Mouse (Mus musculus) E14TG2a.4 (cell line): ENCODE measurements around the gene Klf6.

Experiments
- CTCF ChIP-seq: conservative IDR thresholded peaks from 2 replicates; pipeline ENCODE4 v1.5.1; 2014; ENCODE audit warnings: low read length
- NANOG ChIP-seq: IDR thresholded peaks from 2 replicates; pipeline ENCODE4 v1.6.1; 2014; ENCODE audit warnings: borderline replicate concordance, low read length, mixed read lengths
- POU5F1 ChIP-seq: IDR thresholded peaks from 2 replicates; pipeline ENCODE4 v1.6.1; 2014; ENCODE audit warnings: low read length, borderline replicate concordance

- no peak for TF ChIP-seq CTCF
- no peak for TF ChIP-seq POU5F1
- TF ChIP-seq NANOG: no peak
These were observed 3.2 kb downstream of the Klf6 start for GRCm38 (mm10) chr13:5864265-5865097.
